Mouse (Mus musculus): Measurements from ENCODE around the gene Bicd2.

- TF ChIP-seq CTCF (IDR thresholded peaks at IDR 0.05): no peak
- no peak for TF ChIP-seq EP300 (IDR thresholded peaks at IDR 0.05)
Measured at GRCm38 (mm10) chr13:49377608-49378007, 36.2 kb downstream of the Bicd2 start.

All from lung, postnatal 0 days (tissue).